Mouse (Mus musculus): Measurements from ENCODE around the gene Cobll1.

Cobll1 gene

DNA sequence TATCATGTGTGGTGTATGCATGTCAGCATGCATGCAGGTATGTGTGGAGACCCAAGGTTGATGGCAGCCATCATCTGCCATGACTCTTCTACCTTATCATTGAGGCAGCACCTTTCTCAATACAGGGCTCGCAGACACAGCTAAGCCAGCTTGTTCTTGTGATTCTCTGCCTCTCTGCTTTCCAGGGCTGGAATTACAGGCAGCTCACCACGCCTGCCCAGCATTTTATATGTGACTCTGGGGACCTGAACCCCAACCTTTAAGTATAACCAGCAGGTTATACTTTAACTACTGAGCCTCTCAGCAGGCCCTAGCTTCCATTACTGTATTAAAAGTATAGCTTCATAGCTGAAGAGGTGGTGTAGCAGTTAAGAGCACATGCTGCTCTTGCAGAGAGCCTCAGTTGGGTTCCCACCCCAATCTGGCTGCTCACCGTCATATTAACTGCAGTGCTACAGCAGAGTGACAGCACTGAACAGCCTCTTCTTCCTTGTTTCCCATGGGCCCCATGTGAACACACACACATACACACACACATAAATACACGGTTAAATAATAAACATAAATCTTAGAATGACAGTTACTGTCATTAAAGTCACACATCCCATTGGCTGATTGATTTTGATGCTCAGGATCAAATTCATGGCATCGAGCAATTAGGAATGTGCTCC, 81.1 kb downstream of the Cobll1 start:
- in situ Hi-C loops (cut with MboI, MseI), result no loop called here

DNA sequence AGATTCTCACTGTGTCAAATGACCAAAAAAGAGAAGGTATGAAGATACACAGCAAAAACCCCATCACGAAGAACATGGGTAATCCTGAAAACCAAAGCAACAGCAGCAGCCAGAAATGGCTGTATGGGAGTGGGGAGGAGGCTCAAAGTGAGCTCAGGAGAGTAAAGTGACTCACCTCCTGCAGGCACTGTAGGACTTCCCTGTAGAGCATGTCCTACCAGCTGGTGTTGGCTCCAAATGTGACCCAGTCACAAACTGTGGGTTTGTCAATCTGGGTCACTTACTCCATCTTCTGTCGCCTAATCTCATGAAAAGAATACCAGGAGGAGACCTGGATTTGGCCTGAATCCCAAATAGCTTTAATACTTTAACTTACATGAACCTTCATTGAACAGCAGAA, 81.9 kb downstream of the Cobll1 start:
- in situ Hi-C loops (cut with MboI, MseI), result no loop called here

DNA sequence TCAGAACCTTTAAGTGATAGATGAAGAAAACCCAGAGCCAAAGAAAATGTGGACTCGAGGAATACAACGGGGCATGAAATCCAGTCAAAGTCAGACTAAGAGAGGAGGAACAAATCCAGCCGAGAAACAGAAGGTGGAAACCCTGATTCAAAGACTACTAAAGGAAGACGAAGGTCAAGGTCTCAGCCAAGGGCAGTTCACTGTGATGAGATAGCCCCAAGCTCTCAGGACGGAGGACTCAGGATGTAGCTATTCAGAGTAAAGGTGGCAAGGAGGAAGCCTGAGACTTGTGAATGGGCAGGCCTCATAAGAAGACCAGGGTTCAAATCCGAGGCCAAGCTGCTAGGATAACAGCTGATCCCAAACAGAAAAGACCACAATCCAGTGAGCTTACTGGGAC, 90.3 kb downstream of the Cobll1 start:
- in situ Hi-C loops (cut with MboI, MseI), result loop anchor here (5.0 to 10.0 kb wide), 3 partner anchors 183 to 418 kb away; partner anchors contain the start of gene Scn3a (in 2 of the 2)

DNA sequence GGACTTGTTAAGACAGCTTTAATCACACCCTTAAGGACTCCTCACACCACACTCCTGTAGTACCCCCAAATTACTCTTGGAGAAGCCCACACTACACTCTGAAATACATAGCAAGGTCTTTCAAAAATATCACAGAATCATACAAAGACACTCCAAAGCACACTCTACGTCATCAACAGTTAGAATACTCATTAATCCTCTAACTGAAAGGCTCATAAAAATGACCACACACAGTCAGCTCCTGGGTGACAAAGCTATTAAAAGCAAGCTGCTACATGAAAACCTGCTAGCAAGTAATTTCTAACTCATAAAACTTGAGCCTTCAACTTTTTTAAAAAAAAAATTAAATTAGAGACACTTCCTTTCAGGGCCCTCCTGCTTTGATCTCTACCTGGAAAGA, 91.8 kb downstream of the Cobll1 start:
- in situ Hi-C loops (cut with MboI, MseI), result loop anchor here (5.0 to 10.0 kb wide), 3 partner anchors 185 to 420 kb away; partner anchors contain the start of gene Scn3a (in 2 of the 2)

DNA sequence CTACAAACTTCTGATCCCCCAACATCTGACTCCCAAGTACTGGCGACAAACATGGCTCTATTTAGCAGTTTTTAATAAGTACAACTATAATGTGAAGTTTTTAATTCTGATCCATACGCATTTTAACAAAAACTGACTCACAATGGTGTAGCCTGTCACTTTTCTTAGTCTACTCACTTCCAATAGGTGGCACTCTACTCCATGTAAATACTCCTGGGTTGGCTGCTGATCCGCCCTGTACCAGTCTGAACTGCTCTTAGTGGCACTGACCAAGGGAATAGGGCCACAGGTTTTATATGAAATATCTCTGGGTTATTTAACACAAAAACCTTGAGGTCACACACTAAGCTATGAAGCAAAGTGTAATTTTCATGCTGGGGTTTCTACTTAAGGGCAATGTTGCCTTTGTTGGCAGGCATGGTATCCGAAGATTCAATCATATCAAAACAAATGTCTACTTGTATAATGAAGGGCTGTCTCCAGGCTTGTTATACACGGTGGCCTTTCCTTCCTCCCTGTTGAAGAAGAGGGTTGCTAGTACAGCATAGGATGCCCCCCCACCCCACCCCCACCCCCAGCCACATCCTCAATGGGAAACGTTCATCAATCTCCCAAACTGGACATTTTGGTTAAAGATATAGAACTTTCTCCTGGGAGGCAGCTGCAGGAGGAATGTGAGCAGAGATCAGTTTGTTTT, 93.6 kb downstream of the Cobll1 start:
- in situ Hi-C loops (cut with MboI, MseI), result loop anchor here (5.0 to 10.0 kb wide), 3 partner anchors 187 to 422 kb away; partner anchors contain the start of gene Scn3a (in 2 of the 2)

DNA sequence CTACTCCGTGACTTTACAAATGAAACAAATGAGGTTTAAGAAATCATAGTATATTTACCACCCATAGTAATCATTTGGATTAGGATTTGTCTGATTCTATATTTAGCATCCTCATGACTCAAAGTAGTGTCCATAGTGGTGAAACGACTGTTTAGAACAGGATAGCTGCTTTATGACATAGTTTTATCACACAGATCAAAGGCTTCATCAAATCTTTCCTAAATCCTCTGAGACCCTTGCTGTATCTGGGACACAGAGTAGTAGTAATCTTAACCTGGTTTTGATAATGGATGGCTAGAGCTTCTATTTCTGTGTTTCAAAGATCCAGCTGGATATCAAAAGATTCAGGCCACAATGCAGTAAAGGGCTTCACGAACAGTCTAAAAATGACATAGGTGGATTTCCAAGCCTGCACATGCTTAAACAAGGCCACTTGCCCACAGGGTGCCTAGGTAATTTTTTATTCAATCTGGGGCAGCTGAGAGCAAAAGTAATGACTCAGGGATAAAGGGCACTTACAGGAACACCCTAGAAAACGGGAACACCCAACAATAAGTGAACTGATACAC, 98.0 kb downstream of the Cobll1 start:
- in situ Hi-C loops (cut with MboI, MseI), result loop anchor here (5.0 to 10.0 kb wide), 2 partner anchors 191 to 424 kb away; partner anchors contain the start of gene Scn3a (in 1 of the 2)

DNA sequence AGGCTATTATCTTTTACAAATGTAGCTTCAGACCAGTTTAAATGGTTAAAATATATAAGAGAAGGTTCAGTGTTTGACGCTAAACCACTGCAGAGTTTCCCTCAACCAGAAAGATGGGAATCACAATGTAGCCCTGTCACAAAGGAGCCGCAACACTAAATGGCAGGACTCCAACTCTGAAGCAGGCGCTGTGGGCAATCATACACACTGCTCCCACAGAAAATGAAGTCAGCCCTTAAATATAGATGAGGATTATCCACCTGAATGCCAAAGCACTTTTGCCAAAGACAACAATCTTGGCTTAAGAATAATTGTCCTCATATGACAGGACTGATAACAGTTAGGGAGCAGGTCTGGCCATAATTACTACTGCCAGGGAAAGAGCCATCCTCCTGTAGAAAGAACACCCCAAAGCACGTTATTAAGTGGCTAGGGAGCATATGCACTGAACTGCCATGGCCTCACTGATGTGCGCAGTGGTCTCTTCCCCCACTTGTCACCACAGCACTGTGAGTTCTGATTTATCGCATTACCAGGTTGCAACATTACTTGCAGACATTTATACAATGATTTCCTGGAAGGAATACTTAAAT, 98.8 kb downstream of the Cobll1 start:
- in situ Hi-C loops (cut with MboI, MseI), result loop anchor here (5.0 to 10.0 kb wide), 2 partner anchors 192 to 424 kb away; partner anchors contain the start of gene Scn3a (in 1 of the 2)

DNA sequence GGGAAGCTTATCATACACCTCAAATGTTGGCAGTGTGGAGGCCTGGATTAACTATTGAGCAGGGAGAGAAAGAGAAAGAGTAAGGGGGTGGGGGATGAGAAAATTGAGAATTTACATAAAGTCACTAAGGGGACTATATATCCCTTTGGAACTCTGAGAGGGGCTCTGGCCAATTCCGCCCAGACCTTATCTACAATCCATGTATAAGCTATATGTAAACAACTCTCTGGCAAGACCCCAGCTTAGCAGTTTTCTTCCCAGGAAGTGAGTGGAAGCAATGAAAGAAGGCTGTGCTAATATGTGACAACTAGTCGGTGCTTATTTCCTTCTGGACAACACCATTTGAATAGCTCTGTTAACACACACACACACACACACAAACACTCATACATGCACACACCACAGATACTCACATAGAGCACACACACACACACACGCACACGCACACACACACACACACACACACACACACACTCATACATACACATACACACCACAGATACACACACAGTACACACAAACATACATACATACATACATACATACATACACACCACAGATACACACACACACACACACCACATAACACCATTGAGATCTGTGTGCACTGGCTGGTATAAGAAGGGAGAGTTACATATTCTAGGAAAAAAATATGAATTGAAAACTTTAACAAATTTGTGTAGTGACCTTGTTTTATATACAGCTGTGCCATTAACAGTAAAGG, 99.4 kb downstream of the Cobll1 start:
- in situ Hi-C loops (cut with MboI, MseI), result loop anchor here (5.0 to 10.0 kb wide), 2 partner anchors 193 to 425 kb away; partner anchors contain the start of gene Scn3a (in 1 of the 2)

DNA sequence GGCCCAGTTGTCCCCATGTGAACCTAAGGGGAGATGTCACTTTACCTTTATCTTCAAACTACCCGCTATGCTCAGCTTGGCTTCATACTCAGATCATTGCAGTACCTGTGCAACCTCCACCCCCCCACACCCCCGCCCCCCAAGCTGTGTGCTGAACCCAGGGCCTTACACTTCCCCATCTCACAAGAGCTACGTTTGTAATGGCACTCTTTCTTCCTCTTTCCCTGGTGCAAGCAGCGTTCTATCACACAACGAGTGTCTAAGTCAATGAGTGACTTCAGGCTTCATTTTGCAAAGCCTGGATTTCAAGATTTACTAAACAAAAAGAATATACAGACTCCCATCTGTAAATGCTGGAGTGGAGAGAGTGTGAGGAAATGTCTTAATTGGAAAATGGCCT, 100.2 kb downstream of the Cobll1 start:
- in situ Hi-C loops (cut with MboI, MseI), result no loop called here

DNA sequence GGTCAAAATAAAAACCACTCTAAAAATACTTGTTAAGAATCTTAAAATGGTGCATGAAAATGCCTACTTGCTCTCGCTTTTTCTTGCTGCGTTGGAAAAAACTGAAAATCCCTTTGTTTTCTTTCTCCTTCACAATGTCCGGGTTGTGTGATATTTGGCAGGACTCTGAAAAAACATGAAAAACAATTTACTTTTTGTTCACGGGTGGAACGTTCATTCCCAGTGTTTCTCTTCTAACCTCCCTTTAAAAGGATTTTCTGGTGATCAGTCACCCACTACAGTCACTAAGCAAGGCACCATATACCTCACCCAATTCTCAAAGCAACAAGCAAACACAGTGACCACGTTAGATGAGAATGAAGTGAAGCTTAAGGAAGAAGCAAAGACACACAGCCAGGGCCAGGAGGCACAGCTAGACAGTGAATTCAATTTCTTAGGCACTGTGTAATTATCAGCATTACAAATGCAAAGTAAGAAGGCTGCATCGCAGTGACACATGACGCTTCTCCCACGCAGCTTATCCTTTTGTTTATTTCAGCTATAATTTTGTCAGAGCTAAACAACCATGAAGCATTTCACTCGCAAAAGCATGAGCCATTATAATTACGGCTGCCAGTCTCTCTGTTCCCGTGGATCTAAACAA, 112.9 kb downstream of the Cobll1 start:
- in situ Hi-C loops (cut with MboI, MseI), result no loop called here

DNA sequence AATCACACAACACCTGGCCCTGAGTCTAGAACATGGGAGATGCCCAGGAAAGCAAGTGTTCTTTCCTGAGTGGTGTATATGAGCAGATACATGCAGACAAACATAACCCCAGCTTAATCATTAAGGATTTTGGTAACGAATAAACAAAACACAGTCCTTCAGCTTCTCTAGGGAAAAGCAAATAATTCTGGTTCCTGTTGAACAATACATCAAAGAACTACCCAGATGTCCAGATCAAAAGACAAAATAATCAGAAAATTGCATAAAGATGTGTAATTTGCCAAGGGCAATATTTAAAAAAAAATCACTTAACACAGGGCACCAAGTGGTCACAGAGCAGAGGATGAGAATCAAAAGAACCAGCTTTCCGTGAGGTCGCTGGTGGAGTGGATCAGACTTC, 115.5 kb downstream of the Cobll1 start:
- in situ Hi-C loops (cut with MboI, MseI), result loop anchor here in 1 of 2 experiments (5.0 kb wide), 1 partner anchor 151 kb away; no protein-coding TSS in a partner anchor

DNA sequence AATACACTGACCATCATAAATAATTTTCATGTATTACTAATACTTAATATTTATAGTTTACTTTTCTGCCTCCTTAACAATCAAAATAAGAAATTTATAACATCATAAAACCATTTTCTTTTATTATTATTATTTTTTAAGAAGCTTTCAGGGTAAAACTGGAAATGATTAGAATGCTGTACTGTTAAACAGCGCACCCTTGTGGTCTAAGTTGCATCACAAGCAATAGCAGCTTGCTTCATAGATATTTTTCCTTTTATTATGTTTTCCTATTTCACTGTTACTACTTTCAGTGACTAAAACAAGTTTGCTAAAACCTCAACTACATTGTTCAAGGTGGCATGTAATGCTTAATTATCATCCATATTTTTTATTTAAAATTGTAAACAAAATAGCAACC, 117.8 kb downstream of the Cobll1 start:
- in situ Hi-C loops (cut with MboI, MseI), result loop anchor here in 1 of 2 experiments (5.0 kb wide), 1 partner anchor 149 kb away; no protein-coding TSS in a partner anchor

DNA sequence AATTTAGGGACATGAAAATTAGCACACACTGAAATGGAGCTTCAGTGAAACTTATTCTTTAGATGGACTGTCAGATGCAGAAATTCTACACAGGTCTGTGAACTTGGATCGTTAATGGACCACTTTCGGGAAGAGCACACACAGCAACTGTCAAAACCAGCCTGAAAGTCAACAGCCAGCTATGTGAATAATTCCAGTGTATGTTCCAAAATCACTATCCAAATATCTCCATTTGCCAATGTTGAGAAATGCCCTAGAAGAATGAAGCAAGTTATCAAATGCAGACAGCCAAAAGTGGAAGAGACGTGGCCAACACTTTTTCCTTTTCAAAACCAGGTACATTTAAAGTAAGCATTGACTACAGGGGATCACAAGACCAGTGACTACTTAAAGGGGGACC, 118.2 kb downstream of the Cobll1 start:
- in situ Hi-C loops (cut with MboI, MseI), result loop anchor here in 1 of 2 experiments (5.0 kb wide), 1 partner anchor 149 kb away; no protein-coding TSS in a partner anchor

DNA sequence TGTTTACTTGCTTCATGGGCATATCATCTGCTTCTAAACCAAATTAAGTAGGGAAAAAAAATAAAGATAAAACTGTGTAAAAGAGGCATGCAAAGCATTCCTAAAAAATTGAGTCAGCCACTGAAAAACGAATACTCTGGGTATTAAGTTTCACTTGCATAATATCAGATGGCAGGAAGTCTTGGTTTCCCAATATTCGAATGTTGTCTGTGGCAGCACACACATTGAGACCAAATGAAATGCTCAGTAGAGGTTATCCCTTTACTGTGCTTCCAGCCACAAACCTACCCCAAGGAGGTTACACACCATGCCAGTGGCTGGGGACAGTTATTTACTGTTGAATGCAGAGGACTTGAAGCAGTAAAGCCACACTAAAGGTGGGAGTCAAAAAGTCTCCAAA, 119.1 kb downstream of the Cobll1 start:
- in situ Hi-C loops (cut with MboI, MseI), result loop anchor here in 1 of 2 experiments (5.0 kb wide), 1 partner anchor 148 kb away; no protein-coding TSS in a partner anchor

DNA sequence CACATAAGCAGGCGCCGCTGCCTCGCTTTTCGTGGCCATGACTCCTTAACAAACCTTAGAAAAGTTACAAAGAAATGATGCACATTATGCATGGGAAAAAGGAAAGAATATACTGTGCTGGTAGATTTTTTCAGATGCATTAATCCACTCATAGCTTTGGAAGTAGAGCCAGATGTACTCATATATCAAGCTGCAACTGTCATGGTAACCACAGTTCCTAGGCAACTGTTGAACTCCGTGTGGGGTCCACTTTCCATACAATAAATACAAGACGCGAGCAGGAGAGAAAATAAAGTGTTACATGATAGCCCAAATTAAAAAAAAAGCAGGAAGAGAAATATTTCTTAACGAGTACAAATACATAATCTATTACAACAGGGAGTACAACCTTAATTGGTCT, 119.5 kb downstream of the Cobll1 start:
- in situ Hi-C loops (cut with MboI, MseI), result loop anchor here in 1 of 2 experiments (5.0 kb wide), 1 partner anchor 147 kb away; no protein-coding TSS in a partner anchor

DNA sequence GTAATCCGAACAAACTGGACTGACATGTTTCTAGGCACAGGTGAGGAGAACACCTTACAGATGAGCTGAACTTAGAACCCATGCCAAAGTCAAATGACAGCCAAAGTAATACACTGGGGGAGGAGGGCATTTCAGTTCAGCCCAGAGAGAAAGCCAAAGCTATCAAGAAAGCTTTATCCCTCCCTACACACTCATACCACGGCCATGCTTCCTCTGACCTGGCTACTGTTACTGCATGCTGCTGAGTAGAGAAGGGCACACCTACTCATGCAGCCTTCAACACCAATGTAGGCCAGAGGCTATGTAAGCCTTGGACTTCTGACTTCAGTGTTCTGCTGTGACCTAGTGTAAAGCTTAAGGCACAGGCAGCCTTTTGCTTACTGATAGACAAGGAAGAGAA, 120.1 kb downstream of the Cobll1 start:
- in situ Hi-C loops (cut with MboI, MseI), result no loop called here

DNA sequence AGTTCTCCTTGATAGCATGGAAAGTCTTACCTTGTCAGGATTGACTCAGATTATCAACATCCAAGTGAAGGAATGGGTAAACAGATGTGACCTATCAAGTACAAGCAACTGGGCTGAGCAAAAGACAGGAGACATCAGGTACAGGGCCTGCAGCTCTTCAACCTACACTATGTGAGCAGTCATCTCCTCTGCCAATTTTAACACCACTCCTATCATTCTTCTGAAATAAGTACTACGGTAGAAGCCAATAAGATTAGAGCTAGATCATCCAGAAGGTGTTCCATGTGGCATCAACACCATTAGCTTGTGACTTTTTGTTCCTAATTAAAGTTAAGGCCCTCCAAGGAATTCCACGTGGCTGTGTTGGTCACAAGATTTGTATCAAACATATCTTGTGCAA, 121.3 kb downstream of the Cobll1 start:
- in situ Hi-C loops (cut with MboI, MseI), result no loop called here

DNA sequence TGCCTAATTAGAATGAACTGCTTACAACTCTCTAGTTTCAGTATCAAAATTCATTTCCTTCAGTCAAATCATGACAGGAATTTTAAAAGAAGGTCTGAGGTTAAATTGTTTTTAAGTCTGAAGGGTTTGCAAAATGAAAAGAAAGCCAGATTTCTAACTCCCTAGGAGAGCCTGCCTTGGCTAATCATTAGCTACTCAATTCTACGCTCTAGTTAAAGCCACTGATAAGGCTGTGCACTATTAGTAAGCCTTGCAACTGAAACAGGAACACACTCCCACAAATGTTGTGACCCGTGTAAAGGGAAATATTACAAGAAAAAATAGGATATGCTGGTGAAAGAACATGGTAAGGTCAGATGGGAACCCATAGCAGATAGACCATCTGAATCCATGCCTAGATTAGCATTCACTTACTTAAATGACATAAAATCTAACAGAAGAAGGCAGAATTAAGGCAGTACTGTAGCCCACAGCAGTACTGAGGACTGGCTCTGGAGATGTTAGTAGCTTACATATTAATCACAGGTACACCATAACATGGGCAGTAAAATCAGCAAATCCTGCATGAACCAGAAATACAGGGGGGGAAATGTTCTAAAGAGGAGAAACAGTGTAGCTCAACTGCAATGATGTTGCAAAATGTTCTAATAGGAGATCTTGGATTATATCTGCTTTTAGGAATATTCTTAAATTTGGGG, 122.6 kb downstream of the Cobll1 start:
- in situ Hi-C loops (cut with MboI, MseI), result no loop called here

DNA sequence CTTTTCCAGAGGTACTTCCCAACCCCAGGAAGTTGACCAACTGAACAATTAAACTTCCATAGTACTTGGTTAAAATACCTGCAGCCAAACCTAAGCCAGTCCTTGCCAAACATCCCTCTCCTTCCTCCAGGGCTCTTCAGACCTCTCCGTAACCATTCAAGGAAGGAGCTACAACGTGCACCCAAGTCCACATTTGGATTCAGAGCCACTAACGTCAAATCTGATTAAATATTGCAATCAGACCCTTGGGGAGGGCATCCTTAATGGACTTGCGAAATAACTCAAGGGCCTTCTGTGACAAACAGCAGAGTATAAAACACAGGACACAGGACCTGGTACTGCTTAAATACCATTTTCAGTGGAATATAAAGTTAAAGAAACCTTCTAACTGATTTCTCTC, 126.0 kb downstream of the Cobll1 start:
- in situ Hi-C loops (cut with MboI, MseI), result no loop called here

DNA sequence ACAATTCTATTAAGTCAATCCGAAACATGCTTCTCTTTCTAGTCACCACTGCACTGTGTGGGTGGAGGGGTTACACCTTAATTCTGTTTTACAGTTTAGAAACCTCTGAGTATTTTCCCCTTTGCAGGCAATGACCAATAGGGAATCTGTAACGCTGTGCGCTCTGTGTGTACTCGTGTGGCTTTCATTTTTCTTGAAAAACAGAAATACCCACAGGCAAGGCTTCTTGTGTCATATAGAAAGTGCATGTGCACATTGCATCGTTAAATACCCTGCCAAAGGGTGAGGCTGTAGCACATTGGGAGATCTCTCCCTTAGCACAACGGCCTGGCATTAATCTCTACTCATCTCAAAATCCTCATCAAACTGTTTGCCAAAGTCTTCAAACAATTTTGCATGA, 134.6 kb downstream of the Cobll1 start:
- in situ Hi-C loops (cut with MboI, MseI), result loop anchor here in 1 of 2 experiments (10.0 kb wide), 1 partner anchor 140 kb away; no protein-coding TSS in a partner anchor

All from T-helper 17 cell (primary cell).